Mouse (Mus musculus) mature B cell (primary cell): ENCODE data around the gene Gm2012.
"Not testable (repeated sequence)": the region's sequence is repeated elsewhere in the genome, so short reads cannot be mapped to it uniquely, and the experiment has no call there.

Experiments
- in situ Hi-C: fragments of 300-500 bp; cut with MboI; formaldehyde crosslinking; loops from 2 replicates; pipeline ENCODE4 v1.14.3; 2019

The Gm2012 gene

GRCm38 (mm10) chrX:26231255-26231654 is at the start of gene Gm2012:
Gm2012 (minus strand) TSS chrX:26231355.
- in situ Hi-C loops = not testable (repeated sequence)

GRCm38 (mm10) chrX:26159146-26159545 is 72.0 kb downstream of the Gm2012 start:
- in situ Hi-C loops = not testable (repeated sequence)
